In genomic region chr10:25400076-25400475, GRCm38 (mm10) we compare ENCODE assay signal across 2 mouse cellular contexts.
TF ChIP-seq lines count a peak whose summit lies in the region.

No protein-coding gene starts in this region.

TF ChIP-seq in CH12.LX, 34 proteins besides CTCF, POLR2A, EP300 and RAD21:
- no peak for TF ChIP-seq BHLHE40 (IDR thresholded peaks at IDR 0.05; ENCODE audit: low read depth, low read length)

TF ChIP-seq in myocyte, 11 proteins besides CTCF, POLR2A, EP300 and RAD21:
- no peak for TF ChIP-seq MYOD1 (IDR thresholded peaks at IDR 0.05; ENCODE audit: control insufficient read depth in 1 of 3, insufficient read length in 2 of 3, low read depth in 2 of 3)
- peak; percentile 69; the same call in 1 of the 2 replicates for TF ChIP-seq CEBPB (IDR thresholded peaks at IDR 0.05; ENCODE audit: insufficient read depth, poor library complexity, severe bottlenecking)
